Mouse (Mus musculus): ENCODE measurements at regions not wholly inside any gene's neighbourhood (a gene's known extent, or its start where the extent isn't known, plus 50 kb on each side); places are given as distances from the start of the nearest gene placed in this dataset.

- intact Hi-C loops (cut with DNase I), result no loop called here
- DNase-seq, result no peak
Measured at GRCm38 (mm10) chr4:97394697-97395280, 211.8 kb upstream of the Gm10192 start.

- intact Hi-C loops (cut with DNase I), result no loop called here
- peak; percentile 2 for DNase-seq
Measured at GRCm38 (mm10) chr4:97381084-97381483, 198.1 kb upstream of the Gm10192 start.

- DNase-seq, result no peak
- intact Hi-C loops (cut with DNase I), result no loop called here
Measured at GRCm38 (mm10) chr4:97377593-97378542, 194.9 kb upstream of the Gm10192 start.

GRCm38 (mm10) chr4:97360473-97360872, 177.5 kb upstream of the Gm10192 start:
- DNase-seq, result no peak
- intact Hi-C loops (cut with DNase I), result no loop called here

- intact Hi-C loops (cut with DNase I), result no loop called here
- no peak for DNase-seq
Measured at GRCm38 (mm10) chr4:97357958-97358357, 175.0 kb upstream of the Gm10192 start.

- intact Hi-C loops (cut with DNase I), result no loop called here
- no peak for DNase-seq
Measured at GRCm38 (mm10) chr4:97346799-97347198, 163.8 kb upstream of the Gm10192 start.

- intact Hi-C loops (cut with DNase I), result no loop called here
- DNase-seq, result no peak
Measured at GRCm38 (mm10) chr4:97344335-97344734, 161.4 kb upstream of the Gm10192 start.

GRCm38 (mm10) chr4:97343378-97343777, 160.4 kb upstream of the Gm10192 start:
- intact Hi-C loops (cut with DNase I), result no loop called here
- DNase-seq, result no peak

Measured in left cerebral cortex, postnatal 4 days (tissue).